Mouse (Mus musculus): ENCODE results near the gene Rap1b. TPM values are rescaled to one million over a fixed set of nuclear protein-coding genes. Genes with fewer than 3 reads are reported as not detected.

The Rap1b gene
- total RNA-seq, 2 experiments from 2014 or later, result 59.7 to 61.2 TPM

GRCm38 (mm10) chr10:117808068-117808467, 37.8 kb downstream of the Rap1b start:
- no peak for DNase-seq (ENCODE audit: extremely low spot score in 1 of 2, low spot score in 2 of 2)
- intact Hi-C loops (cut with DNase I), result no loop called here
- TF ChIP-seq CTCF (IDR thresholded peaks at IDR 0.05), result no peak
- H3K27ac ChIP-seq, result no peak overlapping the region
- H3K4me3 ChIP-seq, result no peak overlapping the region

GRCm38 (mm10) chr10:117805919-117806318, 39.9 kb downstream of the Rap1b start:
- H3K4me3 ChIP-seq, result no peak overlapping the region
- no peak overlapping the region for H3K27ac ChIP-seq
- DNase-seq (ENCODE audit: extremely low spot score in 1 of 2, low spot score in 2 of 2), result no peak
- TF ChIP-seq CTCF (IDR thresholded peaks at IDR 0.05), result no peak
- intact Hi-C loops (cut with DNase I), result no loop called here

GRCm38 (mm10) chr10:117803870-117804850, 41.7 kb downstream of the Rap1b start:
- TF ChIP-seq CTCF (IDR thresholded peaks at IDR 0.05), result no peak
- Histone ChIP-seq H3K27ac (no peak overlapping the region), H3K4me3 (no peak overlapping the region)
- intact Hi-C loops (cut with DNase I), result no loop called here
- no peak for DNase-seq (ENCODE audit: extremely low spot score in 1 of 2, low spot score in 2 of 2)

GRCm38 (mm10) chr10:117801886-117802285, 43.9 kb downstream of the Rap1b start:
- intact Hi-C loops (cut with DNase I), result no loop called here
- DNase-seq (ENCODE audit: extremely low spot score in 1 of 2, low spot score in 2 of 2), result no peak
- no peak overlapping the region for H3K4me3 ChIP-seq
- H3K27ac ChIP-seq, result no peak overlapping the region
- TF ChIP-seq CTCF (IDR thresholded peaks at IDR 0.05), result no peak

GRCm38 (mm10) chr10:117799806-117800205, 46.0 kb downstream of the Rap1b start:
- Histone ChIP-seq H3K4me3 (no peak overlapping the region), H3K27ac (no peak overlapping the region)
- intact Hi-C loops (cut with DNase I), result loop anchor here (5.0 kb wide), 1 partner anchor 312 kb away; no protein-coding TSS in a partner anchor
- DNase-seq (ENCODE audit: extremely low spot score in 1 of 2, low spot score in 2 of 2), result no peak
- TF ChIP-seq CTCF (IDR thresholded peaks at IDR 0.05), result no peak

GRCm38 (mm10) chr10:117798436-117799035, 47.3 kb downstream of the Rap1b start:
- no peak overlapping the region for H3K27ac ChIP-seq
- no peak overlapping the region for H3K4me3 ChIP-seq
- intact Hi-C loops (cut with DNase I), result loop anchor here (5.0 kb wide), 1 partner anchor 314 kb away; no protein-coding TSS in a partner anchor
- DNase-seq (ENCODE audit: extremely low spot score in 1 of 2, low spot score in 2 of 2), result no peak
- TF ChIP-seq CTCF (IDR thresholded peaks at IDR 0.05), result no peak

- TF ChIP-seq CTCF (IDR thresholded peaks at IDR 0.05), result no peak
These were observed 48.2 kb downstream of the Rap1b start for GRCm38 (mm10) chr10:117797684-117798083.

GRCm38 (mm10) chr10:117797106-117797505, 48.7 kb downstream of the Rap1b start:
- no peak for TF ChIP-seq CTCF (IDR thresholded peaks at IDR 0.05)
- no peak overlapping the region for H3K4me3 ChIP-seq
- no peak overlapping the region for H3K27ac ChIP-seq
- DNase-seq (ENCODE audit: extremely low spot score in 1 of 2, low spot score in 2 of 2), result no peak
- intact Hi-C loops (cut with DNase I), result loop anchor here (5.0 kb wide), 1 partner anchor 315 kb away; no protein-coding TSS in a partner anchor

More at GRCm38 (mm10) chr10:117797684-117798083, 48.2 kb downstream of the Rap1b start:
- Histone ChIP-seq H3K27ac (no peak overlapping the region), H3K4me3 (no peak overlapping the region)
- intact Hi-C loops (cut with DNase I), result loop anchor here (5.0 kb wide), 1 partner anchor 315 kb away; no protein-coding TSS in a partner anchor
- DNase-seq (ENCODE audit: extremely low spot score in 1 of 2, low spot score in 2 of 2), result no peak

GRCm38 (mm10) chr10:117796181-117796580, 49.7 kb downstream of the Rap1b start:
- DNase-seq (ENCODE audit: extremely low spot score in 1 of 2, low spot score in 2 of 2), result no peak
- TF ChIP-seq CTCF (IDR thresholded peaks at IDR 0.05), result peak; percentile 46

GRCm38 (mm10) chr10:117795206-117795605, 50.6 kb downstream of the Rap1b start:
- Histone ChIP-seq H3K4me3 (no peak overlapping the region), H3K27ac (no peak overlapping the region)
- no peak for DNase-seq (ENCODE audit: extremely low spot score in 1 of 2, low spot score in 2 of 2)
- intact Hi-C loops (cut with DNase I), result loop anchor here (5.0 kb wide), 1 partner anchor 317 kb away; no protein-coding TSS in a partner anchor
- TF ChIP-seq CTCF (IDR thresholded peaks at IDR 0.05), result no peak

More at GRCm38 (mm10) chr10:117796181-117796580, 49.7 kb downstream of the Rap1b start:
- intact Hi-C loops (cut with DNase I), result loop anchor here (5.0 kb wide), 1 partner anchor 316 kb away; no protein-coding TSS in a partner anchor
- Histone ChIP-seq H3K27ac (no peak overlapping the region), H3K4me3 (no peak overlapping the region)

- Histone ChIP-seq H3K27ac (no peak overlapping the region; the same call in 1 of the 2 replicates), H3K4me3 (no peak overlapping the region)
- intact Hi-C loops (cut with DNase I), result loop anchor here (2.0 kb wide), 1 partner anchor 25 kb away; no protein-coding TSS in a partner anchor
- no peak for TF ChIP-seq CTCF (IDR thresholded peaks at IDR 0.05)
- DNase-seq (ENCODE audit: extremely low spot score in 1 of 2, low spot score in 2 of 2), result no peak
These were observed 52.3 kb downstream of the Rap1b start for GRCm38 (mm10) chr10:117793436-117794030.
